Mouse (Mus musculus) cerebellum, adult 9-10 months (tissue): ENCODE data around the gene Nkain1.

Experiments used
- DNase-seq: peaks from one replicate; pipeline ENCODE4 v3.0.0; 2022

Gene Nkain1

DNA sequence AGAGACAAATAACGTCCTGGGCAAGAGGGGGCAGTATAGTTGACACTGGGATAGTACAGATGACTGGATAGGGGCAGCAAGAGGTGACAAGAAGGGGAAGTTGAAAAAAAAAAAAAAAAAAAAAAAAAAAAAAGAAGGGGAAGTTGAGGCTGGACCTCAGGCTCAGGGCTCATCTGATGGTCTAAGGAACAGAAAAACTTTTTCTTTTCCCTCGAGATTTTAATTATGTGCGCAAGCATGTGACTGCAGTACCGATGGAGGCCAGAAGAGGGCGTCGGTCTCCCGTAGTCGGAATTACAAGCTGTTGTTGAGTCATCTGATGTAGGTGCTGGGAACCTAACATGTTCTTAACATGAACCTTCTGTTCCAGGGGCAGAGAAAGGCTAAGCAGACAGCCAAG is 24.8 kb downstream of the Nkain1 start:
- no peak for DNase-seq

DNA sequence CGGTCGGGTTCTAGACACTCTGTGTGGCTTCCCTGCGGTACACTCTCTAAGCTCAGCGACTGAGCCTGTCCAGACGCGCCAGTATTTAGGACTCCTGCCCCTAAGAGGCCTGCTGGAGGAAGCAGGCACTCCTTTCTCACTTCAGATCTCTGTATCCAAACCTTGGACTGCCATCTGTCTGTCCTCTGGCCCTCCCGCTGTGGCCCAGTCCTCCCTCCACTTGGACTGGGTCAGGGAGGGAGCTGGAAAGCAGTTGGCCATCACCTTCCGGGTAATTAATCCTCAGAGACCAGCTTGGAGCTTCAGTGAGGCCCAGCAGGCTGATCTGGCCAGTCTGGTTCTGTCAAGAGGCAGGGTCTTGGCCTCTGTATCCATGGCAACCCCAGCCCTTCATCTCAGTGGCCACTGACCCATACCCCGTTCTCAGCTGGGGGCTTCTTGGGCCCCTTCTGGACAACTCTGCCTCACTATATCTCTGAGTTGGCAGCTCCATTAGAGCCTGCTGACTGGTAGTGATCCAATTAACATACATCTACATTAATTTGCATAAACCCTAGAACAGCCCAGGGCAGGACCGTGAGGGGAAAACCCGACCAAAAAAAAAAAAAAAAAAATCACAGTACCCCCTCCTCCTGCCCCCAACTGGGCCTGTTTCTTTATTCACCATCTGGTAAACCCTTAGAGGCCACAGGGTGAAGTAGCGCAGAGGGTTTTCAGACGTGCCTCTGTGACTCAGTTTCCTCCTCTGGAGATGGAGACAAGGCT is 27.0 kb downstream of the Nkain1 start:
- peak; percentile 93 for DNase-seq

GRCm38 (mm10) chr4:130544392-130544791 is 29.6 kb downstream of the Nkain1 start:
- DNase-seq: peak; percentile 45

- peak; percentile 65 for DNase-seq
These were observed 30.9 kb downstream of the Nkain1 start for GRCm38 (mm10) chr4:130543121-130543520.

DNA sequence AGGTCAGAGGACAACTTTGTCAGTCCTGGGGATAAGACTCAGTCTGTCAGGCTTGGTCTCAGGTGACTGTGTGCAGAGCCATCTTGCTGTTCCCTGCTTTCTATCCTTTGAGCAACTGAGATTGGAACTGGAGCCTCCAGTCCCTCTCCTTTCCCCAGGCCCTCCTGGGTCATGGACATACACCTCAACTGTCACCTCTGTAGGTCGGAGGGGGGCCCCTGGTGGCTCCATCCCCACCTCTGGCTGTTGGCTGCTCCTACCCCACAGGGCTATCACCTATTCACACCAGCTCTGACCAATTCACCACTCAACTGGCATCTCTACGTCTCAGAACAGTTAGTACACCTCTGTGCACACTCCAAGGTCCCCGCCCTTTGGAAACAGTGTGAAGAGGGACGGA is 33.1 kb downstream of the Nkain1 start:
- peak; percentile 64 for DNase-seq

DNA sequence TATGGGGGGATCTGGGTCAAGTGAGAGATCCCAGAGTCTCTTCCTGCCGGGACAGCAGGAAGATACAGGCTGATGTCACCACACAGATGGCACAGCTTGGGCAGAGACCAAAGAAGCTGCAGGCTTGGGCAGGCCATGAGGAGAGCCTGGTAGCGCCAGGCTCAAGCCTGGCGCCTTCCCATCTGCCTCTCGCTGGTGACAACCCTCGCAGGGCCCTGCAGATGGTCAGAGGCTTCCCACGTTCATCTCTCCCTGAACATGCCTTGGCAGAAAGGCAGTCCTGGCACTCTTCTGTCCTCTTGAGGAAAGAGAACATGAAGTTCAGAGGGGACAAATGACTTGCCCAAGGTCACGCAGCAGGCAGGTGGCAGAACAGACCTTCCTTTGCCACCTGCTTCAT is 34.3 kb downstream of the Nkain1 start:
- DNase-seq: peak; percentile 97

DNA sequence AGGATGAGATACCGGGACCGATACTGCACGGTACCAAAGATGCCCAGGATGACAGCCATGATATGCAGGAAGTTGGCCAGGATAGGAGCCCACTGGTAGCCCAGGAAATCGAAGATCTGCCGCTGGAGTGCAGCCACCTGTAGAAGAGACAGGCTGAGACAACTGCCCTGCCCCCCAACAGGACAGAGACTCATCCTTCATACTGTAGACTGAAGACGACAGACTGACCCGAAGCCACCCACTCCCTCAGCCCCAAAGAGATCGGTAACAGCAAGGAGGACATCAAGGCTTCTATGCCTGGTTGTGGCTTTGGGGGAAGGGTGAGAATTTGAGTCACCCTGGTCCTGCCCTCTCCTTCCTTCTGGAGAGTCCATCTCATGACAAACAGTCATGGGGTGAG is 34.9 kb downstream of the Nkain1 start:
- no peak for DNase-seq

- DNase-seq: peak; percentile 60
These were observed 36.6 kb downstream of the Nkain1 start for GRCm38 (mm10) chr4:130537371-130537770.

GRCm38 (mm10) chr4:130535789-130536188 is 38.2 kb downstream of the Nkain1 start:
- peak; percentile 43 for DNase-seq

- peak; percentile 96 for DNase-seq
These were observed 40.0 kb downstream of the Nkain1 start for GRCm38 (mm10) chr4:130533975-130534374.

DNA sequence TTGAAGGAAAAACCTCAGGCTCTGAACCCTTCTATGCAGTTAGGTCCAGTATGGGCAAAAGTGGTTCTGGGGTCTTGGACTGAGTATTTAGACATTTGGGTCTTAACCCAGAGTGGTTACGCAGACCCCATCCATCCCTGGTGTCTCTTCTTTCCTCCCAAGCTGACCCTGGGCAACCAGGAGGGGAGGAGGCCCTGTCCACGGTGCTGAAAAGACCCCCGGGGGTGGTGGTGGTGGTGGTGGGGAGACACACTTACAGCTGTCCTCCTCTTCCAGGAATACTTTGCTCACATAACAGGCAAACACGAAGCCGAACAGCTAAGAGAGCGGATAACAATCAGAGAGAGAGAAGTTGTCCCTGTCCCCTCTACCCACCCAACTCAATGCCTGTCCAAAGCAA is 41.6 kb downstream of the Nkain1 start:
- DNase-seq: no peak

- peak; percentile 78 for DNase-seq
These were observed 42.2 kb downstream of the Nkain1 start for GRCm38 (mm10) chr4:130531645-130532280.

GRCm38 (mm10) chr4:130527804-130528203 is 46.2 kb downstream of the Nkain1 start:
- no peak for DNase-seq

DNA sequence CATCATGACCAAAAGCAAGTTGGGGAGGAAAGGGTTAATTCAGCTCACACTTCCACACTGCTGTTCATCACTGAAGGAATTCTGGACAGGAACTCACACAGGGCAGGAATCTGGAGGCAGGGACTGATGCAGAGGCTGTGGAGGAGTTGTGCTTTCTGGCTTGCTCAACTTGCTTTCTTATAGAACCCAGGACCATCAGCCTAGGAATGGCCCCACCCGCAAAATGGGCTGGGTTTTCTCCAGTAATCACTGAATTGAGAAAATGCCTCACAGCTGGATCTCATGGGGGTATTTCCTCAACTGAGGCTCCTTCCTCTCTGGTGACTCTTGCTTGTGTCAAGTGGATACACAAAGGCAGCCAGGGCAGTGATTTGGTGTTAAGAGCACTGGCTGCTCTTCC is 48.9 kb downstream of the Nkain1 start:
- DNase-seq: no peak

- no peak for DNase-seq
These were observed 52.5 kb downstream of the Nkain1 start for GRCm38 (mm10) chr4:130521466-130521865.

GRCm38 (mm10) chr4:130520482-130520851 is 53.5 kb downstream of the Nkain1 start:
- DNase-seq: no peak

- peak; percentile 93 for DNase-seq
These were observed 54.1 kb downstream of the Nkain1 start for GRCm38 (mm10) chr4:130519567-130520481.

GRCm38 (mm10) chr4:130516490-130516889 is 57.5 kb downstream of the Nkain1 start:
- no peak for DNase-seq
